Mouse (Mus musculus): ENCODE measurements around the gene Stx8.

Stx8 gene

GRCm38 (mm10) chr11:68226654-68227057, 260.7 kb downstream of the Stx8 start:
- DNase-seq (ENCODE audit: low spot score in 2 of 2) = no peak

GRCm38 (mm10) chr11:68227837-68228236, 261.8 kb downstream of the Stx8 start:
- no peak for DNase-seq (ENCODE audit: low spot score in 2 of 2)

DNA sequence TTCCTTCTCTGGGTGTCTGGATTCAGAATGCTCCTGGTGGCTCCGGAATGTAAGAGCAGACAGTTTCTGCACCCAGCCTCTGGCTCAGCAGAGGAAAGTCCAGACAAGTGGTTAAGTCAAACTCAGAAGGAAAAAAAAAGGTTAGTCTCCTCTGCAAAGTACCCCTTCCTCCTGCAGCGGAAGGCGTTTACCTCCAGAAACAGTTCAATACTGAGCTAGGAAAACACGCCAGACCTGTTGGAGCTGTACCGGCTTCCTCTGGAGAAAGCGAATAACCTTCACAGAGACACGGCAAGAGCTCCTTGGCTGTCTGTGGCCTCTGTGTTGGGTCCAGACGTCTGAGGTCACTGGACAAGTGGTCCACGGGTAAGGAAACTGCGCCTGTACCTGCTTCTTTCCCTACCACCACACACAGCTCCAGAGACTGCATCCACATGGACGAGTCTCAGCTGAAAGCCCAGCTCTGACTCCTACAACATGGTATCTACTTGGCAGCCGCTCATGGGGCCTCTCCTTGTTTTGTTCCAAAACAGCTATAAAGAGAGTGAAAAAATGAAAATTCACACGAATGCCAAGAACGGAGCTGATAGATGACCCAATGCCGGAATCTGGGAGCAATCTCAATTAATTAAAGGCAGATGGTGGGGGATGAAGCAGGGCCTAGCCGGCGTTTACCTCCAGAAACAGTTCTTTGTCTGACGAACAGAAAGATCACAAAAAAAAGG, 263.1 kb downstream of the Stx8 start:
- DNase-seq (ENCODE audit: low spot score in 2 of 2) = peak in 1 of 2 experiments; percentile 43

- DNase-seq (ENCODE audit: low spot score in 2 of 2) = no peak
These were observed 265.6 kb downstream of the Stx8 start for GRCm38 (mm10) chr11:68231558-68231957.

- DNase-seq (ENCODE audit: low spot score in 2 of 2) = no peak
These were observed 267.5 kb downstream of the Stx8 start for GRCm38 (mm10) chr11:68233469-68233965.

DNA sequence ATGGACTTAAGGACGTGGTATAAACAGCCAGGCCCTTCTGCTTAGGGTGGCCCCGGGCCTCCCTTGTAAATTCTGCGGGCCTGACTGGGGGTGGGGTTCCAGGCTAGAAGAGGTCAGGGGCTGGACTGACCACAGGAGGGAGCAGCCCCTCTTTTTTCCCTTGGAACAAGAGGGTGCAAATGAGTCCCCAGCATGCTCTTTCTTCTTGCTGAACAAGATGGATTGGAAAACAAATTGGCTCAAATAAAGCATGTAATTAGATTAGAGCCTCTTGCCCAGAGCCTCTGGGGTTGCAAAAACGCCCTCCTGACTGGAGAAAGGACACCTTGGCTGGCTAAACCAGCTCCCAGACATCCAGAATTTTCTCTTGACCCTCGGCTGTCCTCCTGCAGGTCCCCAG, 273.8 kb downstream of the Stx8 start:
- no peak for DNase-seq (ENCODE audit: low spot score in 2 of 2)

DNA sequence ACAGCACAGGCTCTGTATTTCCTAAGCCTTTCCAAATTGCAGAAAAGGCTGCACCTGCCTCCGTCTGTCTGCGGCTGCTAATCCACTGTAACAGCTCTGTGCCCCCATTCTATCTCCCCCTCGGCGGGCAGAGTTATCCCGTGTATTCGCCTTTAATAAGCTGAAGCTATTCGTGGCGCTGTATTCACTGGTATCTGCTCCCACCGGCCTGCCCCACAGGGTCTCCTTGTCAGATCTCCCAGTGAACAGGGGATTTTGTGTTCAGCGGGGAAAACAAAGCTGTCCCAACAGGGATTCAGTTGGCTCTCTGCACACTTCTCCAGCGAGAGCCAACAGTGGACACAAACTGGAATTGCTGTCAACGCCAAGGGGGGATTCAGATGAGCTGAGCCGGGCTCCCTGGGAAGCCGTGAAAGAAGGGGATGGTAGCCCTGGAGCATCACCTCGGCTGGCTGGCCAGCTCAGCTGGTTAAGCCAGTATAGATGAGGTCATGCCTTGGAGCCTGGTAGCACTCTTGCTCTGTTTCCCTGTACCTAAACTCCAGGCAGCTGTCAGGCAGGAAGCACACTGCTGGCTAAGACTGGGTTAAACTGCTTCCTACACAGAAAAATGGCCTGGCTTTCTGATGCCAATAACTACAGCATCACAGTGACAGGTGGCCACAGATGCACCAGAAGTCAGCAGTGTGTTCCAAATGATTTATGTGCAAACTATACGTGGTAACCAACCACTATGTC, 278.4 kb downstream of the Stx8 start:
- DNase-seq (ENCODE audit: low spot score in 2 of 2) = no peak

DNA sequence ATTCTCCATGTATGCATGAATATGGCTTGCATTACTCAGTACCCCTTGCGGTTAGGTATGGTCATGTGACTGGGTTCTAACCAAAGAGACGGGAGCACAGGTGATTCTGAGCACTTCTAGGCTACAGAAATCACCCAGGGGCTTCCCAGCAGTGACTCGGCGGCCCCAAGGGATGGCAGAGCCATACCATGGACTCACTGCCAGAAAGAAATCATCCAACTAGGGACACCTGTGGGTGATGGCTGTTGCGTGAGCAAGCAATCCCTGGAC, 278.9 kb downstream of the Stx8 start:
- no peak for DNase-seq (ENCODE audit: low spot score in 2 of 2)

DNA sequence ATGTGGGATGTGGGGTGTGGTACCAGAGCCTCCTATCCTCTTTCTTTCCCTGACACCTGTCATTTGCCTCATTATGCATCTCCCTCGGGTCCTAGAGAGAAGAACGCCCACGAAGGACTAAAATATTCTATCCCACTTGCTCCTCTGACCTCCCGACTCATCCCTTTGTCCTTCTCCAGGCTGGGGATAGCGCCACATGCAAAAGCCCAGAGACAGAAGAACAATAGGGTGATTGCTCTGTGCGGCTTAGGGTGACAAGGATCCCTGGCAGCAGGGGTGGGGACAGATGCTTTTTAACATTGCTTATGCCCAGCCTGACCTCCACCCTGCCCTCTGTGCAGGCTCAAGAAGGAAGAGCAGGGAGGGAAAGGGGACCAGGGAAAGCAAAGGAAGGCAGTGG, 281.9 kb downstream of the Stx8 start:
- no peak for DNase-seq (ENCODE audit: low spot score in 2 of 2)

DNA sequence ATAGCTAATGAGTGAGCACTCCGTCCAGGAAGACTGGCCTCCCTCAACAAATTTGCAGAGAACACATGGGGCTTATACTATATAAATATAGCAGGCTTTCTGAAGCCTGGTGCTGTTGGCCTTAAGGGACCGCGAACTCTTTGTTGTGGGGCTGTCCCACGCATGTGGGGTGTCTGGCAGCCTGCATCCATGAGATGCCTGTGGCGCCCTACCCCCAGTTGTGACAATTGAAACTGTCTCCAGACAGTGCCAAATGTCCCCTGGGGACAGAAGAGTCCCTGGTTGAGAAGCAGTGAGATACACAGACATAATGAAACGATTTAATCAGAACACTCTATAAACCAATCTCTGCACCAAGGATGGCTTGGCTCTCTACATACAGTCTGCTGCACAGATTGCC, 284.1 kb downstream of the Stx8 start:
- DNase-seq (ENCODE audit: low spot score in 2 of 2) = no peak

GRCm38 (mm10) chr11:68253531-68253930, 287.5 kb downstream of the Stx8 start:
- no peak for DNase-seq (ENCODE audit: low spot score in 2 of 2)

Data from urinary bladder, postnatal 36 days (tissue).